Mouse (Mus musculus): ENCODE data around the gene S100pbp.

S100pbp gene

GRCm38 (mm10) chr4:129105356-129105755 lies 84.2 kb downstream of the S100pbp start, which contains the start of gene Tmem54:
Gene Tmem54 (plus strand): TSS chr4:129105548.
- DNase-seq (ENCODE audit: low spot score in 2 of 2): peak; percentile 73 to 76

GRCm38 (mm10) chr4:129102133-129102829 lies 87.2 kb downstream of the S100pbp start:
- DNase-seq (ENCODE audit: low spot score in 2 of 2): no peak
